Mouse (Mus musculus): ENCODE measurements around the gene Ift122. TPM values are rescaled to one million over a fixed set of nuclear protein-coding genes. Genes with fewer than 3 reads are reported as not detected.

Gene Ift122
- polyA plus RNA-seq, 1 experiment = 3.6 TPM

DNA sequence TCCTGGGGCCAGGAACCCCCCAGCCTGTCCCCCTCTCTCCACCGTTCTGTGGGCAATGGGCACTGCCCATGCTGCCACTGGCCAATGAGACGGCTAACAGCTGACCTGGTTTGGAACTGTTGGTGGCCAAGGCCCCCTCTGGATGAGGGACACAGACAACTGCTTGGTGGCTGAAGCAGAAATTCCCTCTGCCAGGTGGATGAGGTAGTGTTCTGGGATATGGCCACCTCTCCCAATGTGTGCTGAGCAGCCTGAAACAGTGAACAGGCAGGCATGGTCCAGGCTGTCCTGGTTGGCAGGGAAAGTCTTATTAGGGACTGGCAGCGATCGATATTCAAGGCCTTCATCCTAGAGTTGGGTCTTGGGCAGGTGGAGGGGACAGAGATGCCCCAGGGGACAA, 101.9 kb downstream of the Ift122 start:
- Histone ChIP-seq H3K4me3 (replicated peaks; ENCODE audit: control insufficient read depth, low read depth, low read length) (no peak overlapping the region), H3K27ac (ENCODE audit: control insufficient read depth, insufficient read depth, low read depth, low read length, poor library complexity) (no peak overlapping the region), H3K4me1 (ENCODE audit: control insufficient read depth, insufficient read depth, low read length) (no peaks in the 10 kb centered on the region)
- TF ChIP-seq POLR2A (IDR thresholded peaks at IDR 0.05; ENCODE audit: borderline replicate concordance, control insufficient read depth, low read depth, low read length) (no peak), CTCF (IDR thresholded peaks at IDR 0.05; ENCODE audit: control insufficient read depth, insufficient read depth, low read length) (no peak)
- WGBS = 80% methylated on average over 4 of the region's 4 CpGs

DNA sequence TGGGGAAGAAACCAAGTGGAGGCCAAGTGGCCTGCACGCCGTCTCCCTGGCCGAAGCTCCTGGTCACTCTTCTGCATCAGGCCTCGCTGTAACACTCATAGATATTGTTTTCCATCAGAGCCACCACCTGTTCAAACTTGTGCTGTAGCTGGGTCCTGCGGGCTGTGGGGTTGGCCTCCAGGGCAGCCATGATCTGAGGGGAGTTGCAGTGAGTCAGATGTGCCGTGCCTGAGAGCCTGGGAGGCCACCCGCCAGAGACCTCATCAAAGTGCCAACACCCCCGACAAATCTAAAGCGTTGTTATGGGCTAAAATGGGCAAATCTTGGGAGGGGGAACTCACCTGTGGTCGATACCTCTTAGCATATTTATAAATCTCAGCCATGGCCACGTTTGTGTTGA, 102.4 kb downstream of the Ift122 start:
- no peak overlapping the region for H3K4me3 ChIP-seq (replicated peaks; ENCODE audit: control insufficient read depth, low read depth, low read length)
- TF ChIP-seq CTCF (IDR thresholded peaks at IDR 0.05; ENCODE audit: control insufficient read depth, insufficient read depth, low read length) = no peak
- TF ChIP-seq POLR2A (IDR thresholded peaks at IDR 0.05; ENCODE audit: borderline replicate concordance, control insufficient read depth, low read depth, low read length) = no peak
- 80% methylated on average over 11 of the region's 11 CpGs for WGBS
- no peak overlapping the region for H3K27ac ChIP-seq (ENCODE audit: control insufficient read depth, insufficient read depth, low read depth, low read length, poor library complexity)
- H3K4me1 ChIP-seq (ENCODE audit: control insufficient read depth, insufficient read depth, low read length) = no peaks in the 10 kb centered on the region

DNA sequence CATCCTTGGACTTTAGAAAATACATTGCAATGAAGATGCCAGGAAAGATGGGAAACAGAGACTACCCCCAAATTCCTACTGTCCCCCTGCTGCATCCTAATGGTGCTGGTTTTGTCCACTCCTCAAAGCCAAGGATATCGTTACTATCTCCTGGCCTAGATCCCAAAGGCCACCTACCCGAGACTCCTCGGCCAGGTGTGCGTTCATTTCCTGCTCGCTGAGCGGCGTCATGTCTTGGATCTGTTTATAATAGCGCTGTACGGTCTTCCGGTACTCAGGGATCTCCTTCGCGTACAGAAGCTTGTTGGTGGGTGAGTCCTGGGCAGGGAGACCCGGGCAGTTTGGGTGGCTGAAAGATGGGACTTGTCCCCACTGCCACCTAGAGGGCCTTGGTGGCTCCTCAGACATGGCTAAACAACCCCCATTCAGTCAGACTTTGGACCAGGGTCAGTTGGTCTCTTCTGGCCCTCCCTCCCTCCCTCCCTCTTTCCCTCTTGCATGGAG, 103.2 kb downstream of the Ift122 start:
- H3K4me1 ChIP-seq (ENCODE audit: control insufficient read depth, insufficient read depth, low read length) = no peaks in the 10 kb centered on the region
- no peak overlapping the region for H3K27ac ChIP-seq (ENCODE audit: control insufficient read depth, insufficient read depth, low read depth, low read length, poor library complexity)
- 87% methylated on average over 13 of the region's 13 CpGs for whole genome bisulfite sequencing
- TF ChIP-seq POLR2A (IDR thresholded peaks at IDR 0.05; ENCODE audit: borderline replicate concordance, control insufficient read depth, low read depth, low read length) = no peak
- no peak for TF ChIP-seq CTCF (IDR thresholded peaks at IDR 0.05; ENCODE audit: control insufficient read depth, insufficient read depth, low read length)
- no peak overlapping the region for H3K4me3 ChIP-seq (replicated peaks; ENCODE audit: control insufficient read depth, low read depth, low read length)

DNA sequence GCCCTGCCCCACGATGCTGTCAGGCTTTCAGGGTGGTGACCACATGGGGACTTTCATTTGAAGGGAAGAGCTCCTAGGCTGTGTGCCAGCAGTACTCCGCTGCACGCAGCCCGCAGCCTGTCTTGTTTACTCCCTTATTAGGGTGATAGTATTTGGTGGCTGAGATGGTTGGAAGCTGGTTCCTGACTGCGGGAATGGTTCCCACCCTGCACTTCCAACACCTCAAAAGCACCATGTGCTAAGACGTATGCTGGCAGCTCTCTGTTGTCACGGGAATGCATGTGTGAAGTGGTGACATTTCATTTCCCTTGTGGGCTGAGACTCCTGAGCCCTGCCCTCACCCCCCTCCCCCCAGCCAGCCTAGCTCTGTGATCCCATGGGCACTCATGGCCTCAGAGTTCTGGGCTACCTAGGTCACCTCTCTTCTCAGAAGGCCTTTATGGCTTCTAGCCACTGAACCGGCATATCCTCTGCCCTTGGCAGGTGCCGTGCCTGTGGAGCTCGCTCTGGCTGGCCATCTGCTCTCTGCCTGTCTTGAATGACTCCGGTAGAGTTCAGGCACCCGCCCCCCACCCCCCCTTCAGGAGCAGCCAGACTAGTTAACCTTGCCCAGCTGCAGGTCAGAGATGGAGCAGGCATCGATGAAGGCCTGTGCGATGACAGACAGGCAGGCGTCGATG, 103.8 kb downstream of the Ift122 start:
- TF ChIP-seq POLR2A (IDR thresholded peaks at IDR 0.05; ENCODE audit: borderline replicate concordance, control insufficient read depth, low read depth, low read length) = no peak
- no peak for TF ChIP-seq CTCF (IDR thresholded peaks at IDR 0.05; ENCODE audit: control insufficient read depth, insufficient read depth, low read length)
- no peak overlapping the region for H3K4me3 ChIP-seq (replicated peaks; ENCODE audit: control insufficient read depth, low read depth, low read length)

GRCm38 (mm10) chr6:115957681-115958080, 104.4 kb downstream of the Ift122 start:
- Histone ChIP-seq H3K4me1 (ENCODE audit: control insufficient read depth, insufficient read depth, low read length) (no peaks in the 10 kb centered on the region), H3K27ac (ENCODE audit: control insufficient read depth, insufficient read depth, low read depth, low read length, poor library complexity) (no peak overlapping the region), H3K4me3 (replicated peaks; ENCODE audit: control insufficient read depth, low read depth, low read length) (no peak overlapping the region)
- no peak for TF ChIP-seq CTCF (IDR thresholded peaks at IDR 0.05; ENCODE audit: control insufficient read depth, insufficient read depth, low read length)
- no peak for TF ChIP-seq POLR2A (IDR thresholded peaks at IDR 0.05; ENCODE audit: borderline replicate concordance, control insufficient read depth, low read depth, low read length)
- WGBS = 83% methylated on average over 6 of the region's 6 CpGs

More for the DNA sequence above, 103.8 kb downstream of the Ift122 start:
- no peaks in the 10 kb centered on the region for H3K4me1 ChIP-seq (ENCODE audit: control insufficient read depth, insufficient read depth, low read length)
- no peak overlapping the region for H3K27ac ChIP-seq (ENCODE audit: control insufficient read depth, insufficient read depth, low read depth, low read length, poor library complexity)
- WGBS = 60% methylated on average over 16 of the region's 16 CpGs

DNA sequence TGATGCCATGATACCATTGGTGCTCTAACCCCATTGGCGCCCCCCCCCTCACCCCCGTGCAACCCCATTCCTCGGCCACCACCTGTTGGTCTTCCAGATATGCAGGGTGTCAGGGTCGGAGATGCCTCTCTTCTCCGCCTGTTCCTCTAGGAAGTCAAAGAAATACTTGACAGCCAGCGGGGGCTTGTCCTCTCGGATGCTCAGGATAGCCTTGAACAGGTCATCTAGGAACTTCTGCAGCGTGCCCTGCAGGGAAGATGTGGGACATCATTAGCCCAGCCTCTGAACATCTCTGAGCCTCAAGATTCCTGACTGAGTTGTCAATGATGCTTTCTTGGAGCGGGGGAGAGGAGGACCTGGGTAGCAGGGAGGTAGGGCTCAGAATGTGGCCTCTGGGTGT, 105.2 kb downstream of the Ift122 start:
- WGBS = 83% methylated on average over 9 of the region's 9 CpGs
- no peak for TF ChIP-seq CTCF (IDR thresholded peaks at IDR 0.05; ENCODE audit: control insufficient read depth, insufficient read depth, low read length)
- no peak for TF ChIP-seq POLR2A (IDR thresholded peaks at IDR 0.05; ENCODE audit: borderline replicate concordance, control insufficient read depth, low read depth, low read length)

GRCm38 (mm10) chr6:115959151-115959691, 106.0 kb downstream of the Ift122 start:
- WGBS = 82% methylated on average over 7 of the region's 7 CpGs
- no peak for TF ChIP-seq POLR2A (IDR thresholded peaks at IDR 0.05; ENCODE audit: borderline replicate concordance, control insufficient read depth, low read depth, low read length)
- no peak for TF ChIP-seq CTCF (IDR thresholded peaks at IDR 0.05; ENCODE audit: control insufficient read depth, insufficient read depth, low read length)
- Histone ChIP-seq H3K4me1 (ENCODE audit: control insufficient read depth, insufficient read depth, low read length) (no peaks in the 10 kb centered on the region), H3K4me3 (replicated peaks; ENCODE audit: control insufficient read depth, low read depth, low read length) (no peak overlapping the region), H3K27ac (ENCODE audit: control insufficient read depth, insufficient read depth, low read depth, low read length, poor library complexity) (no peak overlapping the region)

More for the DNA sequence above, 105.2 kb downstream of the Ift122 start:
- Histone ChIP-seq H3K4me3 (replicated peaks; ENCODE audit: control insufficient read depth, low read depth, low read length) (no peak overlapping the region), H3K27ac (ENCODE audit: control insufficient read depth, insufficient read depth, low read depth, low read length, poor library complexity) (no peak overlapping the region), H3K4me1 (ENCODE audit: control insufficient read depth, insufficient read depth, low read length) (no peaks in the 10 kb centered on the region)

GRCm38 (mm10) chr6:115960322-115960721, 107.1 kb downstream of the Ift122 start:
- whole genome bisulfite sequencing = 87% methylated on average over 19 of the region's 19 CpGs
- TF ChIP-seq POLR2A (IDR thresholded peaks at IDR 0.05; ENCODE audit: borderline replicate concordance, control insufficient read depth, low read depth, low read length) (no peak), CTCF (IDR thresholded peaks at IDR 0.05; ENCODE audit: control insufficient read depth, insufficient read depth, low read length) (no peak)
- H3K4me1 ChIP-seq (ENCODE audit: control insufficient read depth, insufficient read depth, low read length) = no peaks in the 10 kb centered on the region
- no peak overlapping the region for H3K27ac ChIP-seq (ENCODE audit: control insufficient read depth, insufficient read depth, low read depth, low read length, poor library complexity)
- no peak overlapping the region for H3K4me3 ChIP-seq (replicated peaks; ENCODE audit: control insufficient read depth, low read depth, low read length)
